Mouse (Mus musculus) embryonic fibroblast, embryonic 13.5 days (primary cell): ENCODE results near the gene Hpse.

Source experiments
- CTCF ChIP-seq: IDR thresholded peaks from 2 replicates; pipeline ENCODE4 v1.5.1; 2011; ENCODE audit warnings: mild to moderate bottlenecking, control low read depth, low read length, moderate library complexity, borderline replicate concordance; ENCODE audit not compliant: insufficient read depth
- POLR2A ChIP-seq: IDR thresholded peaks from 2 replicates; pipeline ENCODE4 v1.6.1; 2011; ENCODE audit warnings: low read depth, mild to moderate bottlenecking, control low read depth, low read length, moderate library complexity

- no peak for TF ChIP-seq CTCF
- 0 out of 2 replicates have a peak, but pooled peaks have one; percentile 17 for TF ChIP-seq POLR2A
These were observed at the start of gene Hpse for GRCm38 (mm10) chr5:100719235-100720088.
